Mouse (Mus musculus): ENCODE results near the gene Pccb.

GRCm38 (mm10) chr9:101003302-101003701 is 31.4 kb downstream of the Pccb start:
- TF ChIP-seq POLR2A (IDR thresholded peaks at IDR 0.05; ENCODE audit: borderline replicate concordance, insufficient read depth, low read length) (no peak), CTCF (IDR thresholded peaks at IDR 0.05; ENCODE audit: borderline replicate concordance, insufficient read depth, low read depth, low read length) (no peak)
